Mouse (Mus musculus) induced T-regulatory cell, adult 2 months (primary cell): ENCODE results near the gene Srp68.

Experiments used
- DNase-seq: peaks from one replicate; pipeline ENCODE4 v3.0.0-alpha.2; 2012; ENCODE audit warnings: low read depth

The Srp68 gene

GRCm38 (mm10) chr11:116247502-116248222 lies 26.4 kb downstream of the Srp68 start:
- DNase-seq, result no peak

DNA sequence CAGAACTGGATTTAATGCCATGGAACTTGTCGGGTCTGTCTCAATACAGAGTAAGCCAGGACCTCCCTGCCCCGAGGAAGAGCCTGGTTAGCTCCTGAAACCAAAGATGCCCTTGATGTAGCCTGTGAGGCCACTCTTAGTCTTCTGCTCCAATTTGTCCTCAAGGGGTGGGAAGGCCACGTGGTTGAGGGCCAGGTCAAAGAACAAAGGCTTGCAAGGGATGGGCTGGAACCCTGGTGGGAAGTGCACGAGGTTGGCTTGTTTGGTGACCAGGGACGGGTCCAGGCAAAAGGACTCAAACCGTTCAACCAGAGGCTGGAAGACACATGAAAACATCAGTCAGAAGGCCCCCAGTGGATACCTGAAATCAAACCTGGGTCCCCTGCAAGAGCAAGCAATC lies 28.4 kb downstream of the Srp68 start:
- DNase-seq, result no peak

DNA sequence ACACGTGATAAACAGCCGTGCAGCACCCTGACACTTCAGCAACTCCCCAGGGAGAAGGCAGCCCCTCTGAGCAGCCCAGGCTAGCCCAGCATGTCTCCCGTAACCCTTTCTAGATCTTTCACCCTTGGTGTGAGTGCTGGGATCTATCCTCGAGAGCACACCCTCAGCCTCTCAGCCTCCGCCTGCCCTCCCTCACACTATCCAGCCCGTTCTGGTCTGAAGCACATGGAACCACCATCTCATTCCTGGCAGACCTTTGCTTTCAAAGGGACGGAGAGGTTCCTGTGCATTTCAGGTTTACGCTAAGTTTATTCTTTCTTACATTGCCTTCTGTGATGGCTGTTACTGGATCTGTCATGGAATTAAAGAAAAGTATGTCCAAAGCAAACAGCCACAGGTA lies 29.4 kb downstream of the Srp68 start:
- no peak for DNase-seq

DNA sequence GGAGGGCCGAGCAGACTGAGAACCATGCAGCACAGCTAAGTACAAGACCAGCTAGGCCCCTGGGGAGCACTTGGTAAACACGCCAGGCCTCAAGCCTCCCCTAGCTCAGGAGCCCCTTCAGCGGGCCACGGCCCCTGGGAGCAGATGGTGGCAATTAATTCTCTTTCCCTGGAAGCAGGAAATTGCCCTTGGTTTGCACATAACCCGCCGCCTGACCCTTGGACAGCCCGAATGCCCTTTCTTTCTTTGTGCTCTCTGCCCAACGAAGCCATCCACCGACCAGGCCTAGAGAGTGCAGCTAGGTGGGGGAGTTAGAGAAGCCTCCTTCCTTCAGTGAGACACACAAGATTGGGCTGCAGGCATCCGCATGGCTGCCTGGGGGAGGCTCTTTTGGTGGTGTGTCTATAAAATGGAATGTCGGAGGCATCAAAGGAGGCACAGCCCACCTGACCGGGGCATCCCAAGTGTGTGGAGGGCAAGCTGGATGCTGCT lies 32.2 kb downstream of the Srp68 start:
- DNase-seq, result no peak

- DNase-seq, result no peak
These were observed 34.2 kb downstream of the Srp68 start for GRCm38 (mm10) chr11:116239797-116240196.

DNA sequence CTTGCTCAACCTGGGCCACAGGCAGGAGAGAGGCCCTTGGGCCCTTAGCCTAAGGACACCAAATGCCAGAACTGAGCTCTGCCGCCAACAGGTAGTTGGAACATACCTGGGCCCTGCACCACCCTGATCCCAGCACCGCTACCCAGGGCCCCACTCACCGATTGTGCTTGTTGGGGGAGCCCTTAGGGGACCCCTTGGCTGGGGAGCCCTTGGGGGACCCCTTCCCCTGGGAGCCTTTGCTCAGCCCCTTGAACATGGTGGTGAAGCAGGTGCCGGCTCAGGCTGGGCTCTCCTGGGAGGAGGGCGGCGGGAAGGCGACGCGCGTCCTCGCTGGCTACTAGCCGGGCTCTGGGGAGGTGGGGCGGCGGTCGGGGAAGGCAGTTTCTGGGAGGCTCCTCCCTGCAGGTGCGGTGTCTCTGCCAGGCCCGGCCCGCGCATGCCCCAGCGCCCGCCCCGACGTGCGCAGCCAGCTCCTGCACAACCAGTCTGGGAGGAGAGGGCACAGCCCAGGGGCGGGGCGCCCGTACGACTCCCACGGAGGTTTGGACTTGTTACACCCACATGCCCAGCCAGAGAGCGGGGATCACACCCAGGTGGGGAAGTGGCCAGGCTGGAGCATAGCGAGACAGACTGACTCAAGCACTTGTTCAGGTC lies 36.1 kb downstream of the Srp68 start, which contains the start of gene Evpl:
Evpl (minus strand) TSS at position 336 of the 654 bp plus-strand sequence.
- peak; percentile 75 for DNase-seq

- DNase-seq, result no peak
These were observed 39.1 kb downstream of the Srp68 start for GRCm38 (mm10) chr11:116234901-116235300.

DNA sequence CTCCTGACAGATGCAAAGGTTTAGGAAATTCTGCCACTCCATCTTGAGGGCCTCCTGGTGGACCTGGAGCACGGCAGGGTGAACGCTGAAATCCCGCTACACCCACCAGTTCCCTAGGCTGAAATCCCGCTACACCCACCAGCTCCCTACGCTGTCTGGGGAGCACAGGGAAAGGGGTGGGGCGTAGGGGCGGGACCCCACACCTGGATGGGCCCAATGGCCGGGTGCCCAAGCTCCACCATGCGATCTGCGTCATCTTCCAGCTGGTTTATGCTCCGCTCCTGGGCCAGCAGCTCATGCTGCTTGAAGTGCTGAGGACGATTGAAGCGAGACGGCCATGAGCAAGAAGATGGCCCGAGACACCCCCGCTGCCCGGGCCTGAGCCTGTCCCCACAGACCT lies 41.6 kb downstream of the Srp68 start:
- DNase-seq, result no peak

- no peak for DNase-seq
These were observed 45.3 kb downstream of the Srp68 start for GRCm38 (mm10) chr11:116228699-116229098.

DNA sequence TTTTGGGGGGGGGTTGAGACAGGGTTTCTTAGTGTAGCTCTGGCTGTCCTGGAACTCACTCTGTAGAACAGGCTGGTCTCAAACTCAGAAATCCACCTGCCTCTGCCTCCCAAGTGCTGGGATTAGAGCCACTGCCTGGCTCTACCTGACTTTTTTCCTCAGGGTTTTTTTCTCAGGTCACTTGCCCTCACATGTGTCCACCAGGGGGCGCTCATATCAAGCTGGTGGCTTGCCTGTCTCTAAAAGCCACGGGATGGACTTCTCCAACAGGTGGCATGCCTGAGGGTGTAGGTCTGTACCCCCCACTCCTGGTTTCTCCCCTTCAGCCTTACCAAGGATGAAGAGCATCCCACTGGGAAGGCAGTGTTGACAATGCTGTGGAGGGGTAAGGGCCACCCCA lies 47.6 kb downstream of the Srp68 start:
- peak; percentile 93 for DNase-seq

GRCm38 (mm10) chr11:116222740-116223059 lies 51.3 kb downstream of the Srp68 start:
- DNase-seq, result no peak

GRCm38 (mm10) chr11:116221931-116222739 lies 51.9 kb downstream of the Srp68 start:
- no peak for DNase-seq

DNA sequence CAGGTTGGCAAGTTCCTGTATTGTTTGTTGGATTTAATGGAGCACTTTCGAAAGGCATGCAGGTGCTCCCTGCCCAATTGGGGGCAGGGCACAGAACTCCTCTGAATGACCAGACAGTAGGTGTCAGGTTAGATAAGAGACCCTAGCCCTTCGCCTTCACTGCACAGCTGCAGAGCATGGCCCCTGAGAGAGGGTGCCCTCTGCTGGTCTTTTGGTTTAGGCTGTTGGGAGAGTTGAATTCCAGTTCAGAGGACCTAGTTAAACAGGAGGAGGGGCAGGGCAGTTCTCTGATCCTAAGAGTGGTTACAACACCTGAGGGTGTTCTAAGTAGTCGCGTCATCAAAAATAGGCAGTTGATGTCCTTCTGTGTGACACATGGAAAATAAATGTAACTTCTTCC lies 54.1 kb downstream of the Srp68 start:
- peak; percentile 75 for DNase-seq

GRCm38 (mm10) chr11:116218737-116219400 lies 55.1 kb downstream of the Srp68 start:
- peak; percentile 38 for DNase-seq

DNA sequence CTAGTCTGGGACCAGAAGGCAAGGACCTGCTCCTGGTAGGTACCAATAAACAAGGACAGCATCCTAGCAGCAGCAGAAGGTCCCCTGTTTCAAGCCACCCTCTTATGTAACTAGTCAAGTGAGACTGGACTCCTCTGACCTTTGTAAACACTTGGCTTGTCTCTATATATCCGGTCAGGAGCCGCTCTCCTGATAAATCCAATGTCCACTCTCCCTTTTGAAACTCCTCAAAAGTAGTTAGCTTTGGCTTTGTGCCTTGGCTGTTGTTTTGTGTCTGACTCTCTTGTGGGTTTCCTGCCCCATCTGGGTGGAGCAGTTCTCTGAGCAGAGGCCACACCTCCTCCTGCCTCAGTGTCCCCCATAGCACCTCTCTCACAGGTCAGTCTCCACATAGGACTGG lies 55.8 kb downstream of the Srp68 start:
- peak; percentile 19 for DNase-seq

- no peak for DNase-seq
These were observed 57.5 kb downstream of the Srp68 start for GRCm38 (mm10) chr11:116216549-116216948.

GRCm38 (mm10) chr11:116215991-116216390 lies 58.0 kb downstream of the Srp68 start:
- DNase-seq, result no peak

- peak; percentile 39 for DNase-seq
These were observed 58.8 kb downstream of the Srp68 start for GRCm38 (mm10) chr11:116215181-116215580.

GRCm38 (mm10) chr11:116213877-116214510 lies 60.0 kb downstream of the Srp68 start:
- DNase-seq, result no peak

- DNase-seq, result no peak
These were observed 61.2 kb downstream of the Srp68 start for GRCm38 (mm10) chr11:116212847-116213246.

GRCm38 (mm10) chr11:116210696-116211095 lies 63.3 kb downstream of the Srp68 start:
- DNase-seq, result no peak

- no peak for DNase-seq
These were observed 64.8 kb downstream of the Srp68 start for GRCm38 (mm10) chr11:116209257-116209656.
